Mouse (Mus musculus) lung, adult 2 months (tissue): ENCODE data around the gene Ntng1.

Source experiments
- CTCF ChIP-seq: fragments of 200-500 bp; IDR thresholded peaks from 2 replicates; pipeline ENCODE4 v1.5.1; 2011; ENCODE audit warnings: mild to moderate bottlenecking, low read length, control low read depth; ENCODE audit not compliant: insufficient read depth
- POLR2A ChIP-seq: fragments of 200-500 bp; IDR thresholded peaks from 2 replicates; pipeline ENCODE4 v1.6.1; 2011; ENCODE audit warnings: low read depth, mild to moderate bottlenecking, control low read depth, low read length, borderline replicate concordance; ENCODE audit errors: extremely low read depth

- no peak for TF ChIP-seq POLR2A
- TF ChIP-seq CTCF, result no peak
These were observed 206.2 kb downstream of the Ntng1 start for GRCm38 (mm10) chr3:109937634-109938033.
